Mouse (Mus musculus): ENCODE results near the gene Ppp1r1c.

DNA sequence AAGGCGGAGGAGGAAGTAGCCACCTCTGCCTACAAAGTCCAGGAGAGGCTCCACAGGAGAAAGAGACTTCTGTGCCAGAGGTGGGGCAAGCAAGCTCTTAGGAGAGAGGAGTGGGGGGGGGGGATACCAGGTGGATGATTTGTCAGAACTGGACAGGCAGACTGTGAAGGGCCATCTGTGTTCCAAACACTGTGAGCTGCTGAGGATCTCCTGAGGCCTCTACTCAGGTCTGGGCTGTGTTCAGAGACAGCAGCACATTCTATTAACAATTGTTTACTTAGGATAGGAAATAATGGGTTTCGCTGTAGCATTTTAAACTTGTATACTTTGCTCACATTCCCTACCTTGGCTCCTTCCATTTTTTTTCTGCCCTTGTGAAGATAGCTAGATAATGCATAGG lies 61.0 kb downstream of the Ppp1r1c start:
- no peak for TF ChIP-seq EP300 (IDR thresholded peaks at IDR 0.05)
- TF ChIP-seq CTCF (IDR thresholded peaks at IDR 0.05), result no peak

Measured in lung, postnatal 0 days (tissue).